Mouse (Mus musculus) heart, adult 2 months (tissue): ENCODE measurements at regions not wholly inside any gene's neighbourhood (a gene's known extent, or its start where the extent isn't known, plus 50 kb on each side); places are given as distances from the start of the nearest gene placed in this dataset.

Source experiments
- DNase-seq, 2 experiments: peaks; one replicate each; pipeline ENCODE4 v3.0.0; 2021
- H3K27ac ChIP-seq: fragments of 200-600 bp; 2 replicates; pipeline ENCODE4 v1.8.1; 2022
- H3K27me3 ChIP-seq: fragments of 200-500 bp; 2 replicates; pipeline ENCODE4 v1.6.1; 2012; ENCODE audit warnings: mild to moderate bottlenecking, low read length, inconsistent platforms, mixed read lengths; ENCODE audit not compliant: control insufficient read depth, insufficient read depth
- H3K36me3 ChIP-seq: fragments of 200-500 bp; 2 replicates; pipeline ENCODE4 v1.6.1; 2012; ENCODE audit warnings: low read length, inconsistent platforms; ENCODE audit not compliant: control insufficient read depth, insufficient read depth
- H3K4me1 ChIP-seq: fragments of 200-500 bp; 2 replicates; pipeline ENCODE4 v1.6.1; 2011; ENCODE audit warnings: low read length; ENCODE audit not compliant: control insufficient read depth, insufficient read depth
- H3K4me3 ChIP-seq: fragments of 200-600 bp; 2 replicates; pipeline ENCODE4 v1.8.1; 2022
- H3K79me2 ChIP-seq: fragments of 200-500 bp; replicated peaks from 2 replicates; pipeline ENCODE4 v1.6.1; 2012; ENCODE audit warnings: mild to moderate bottlenecking, inconsistent platforms, low read length, moderate library complexity, mixed read lengths; ENCODE audit not compliant: control insufficient read depth, insufficient read depth
- H3K9ac ChIP-seq: fragments of 200-500 bp; 2 replicates; pipeline ENCODE4 v1.6.1; 2012; ENCODE audit warnings: low read depth, mild to moderate bottlenecking, control low read depth, inconsistent platforms, low read length, mixed read lengths
- CTCF ChIP-seq: fragments of 200-600 bp; IDR thresholded peaks from 2 replicates; pipeline ENCODE4 v1.8.1; 2022; ENCODE audit warnings: antibody characterized with exemption, mild to moderate bottlenecking, moderate library complexity
- EP300 ChIP-seq: fragments of 200-500 bp; IDR thresholded peaks from 2 replicates; pipeline ENCODE4 v1.6.1; 2011; ENCODE audit warnings: low read depth, low read length, control low read depth; ENCODE audit not compliant: insufficient read depth
- POLR2A ChIP-seq: fragments of 200-500 bp; IDR thresholded peaks from 2 replicates; pipeline ENCODE4 v1.6.1; 2011; ENCODE audit warnings: mild to moderate bottlenecking, low read depth, low read length, control low read depth; ENCODE audit not compliant: insufficient read depth
- WGBS: fragments of 180-500 bp; shearing (Covaris S2); methylation state at CpG from one replicate; pipeline ENCODE4 v1.1.7; 2018; 5-methylcytosine and 5-hydroxymethylcytosine counted together
- intact Hi-C: fragments of 180-260 bp; cut with DNase I; formaldehyde crosslinking; loops from one replicate; pipeline ENCODE4 v1.15.1; 2025

- WGBS, result 54% methylated on average over 6 of the region's 6 CpGs
- intact Hi-C loops, result no loop called here
Observed at GRCm38 (mm10) chr15:27258984-27259853, 207.3 kb upstream of the Ank start.

DNA sequence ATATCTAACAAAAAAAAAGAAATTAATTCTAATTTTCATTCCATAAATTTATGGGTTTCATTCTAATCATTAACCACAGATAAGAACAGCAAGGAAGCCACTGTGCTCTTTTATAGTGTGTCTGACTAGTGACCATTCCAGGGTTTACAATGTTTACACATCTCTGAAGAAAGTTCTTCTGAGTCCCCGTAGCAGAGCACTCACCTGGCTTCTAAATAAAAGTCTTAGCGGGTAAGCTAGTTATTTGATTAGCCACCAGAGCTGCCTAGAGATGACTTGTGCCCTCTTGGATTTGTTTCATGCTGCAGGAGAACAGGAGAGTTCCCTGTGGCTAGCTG lies 206.7 kb upstream of the Ank start:
- no peaks in the 10 kb centered on the region for H3K36me3 ChIP-seq
- 78% methylated on average over 2 of the region's 2 CpGs for WGBS
- DNase-seq, result no peak
- no peak overlapping the region for H3K4me3 ChIP-seq
- no peak overlapping the region for H3K27ac ChIP-seq
- no peak for TF ChIP-seq EP300
- TF ChIP-seq POLR2A, result no peak
- no peak for TF ChIP-seq CTCF
- no peaks in the 10 kb centered on the region for H3K4me1 ChIP-seq
- intact Hi-C loops, result no loop called here
- no peak overlapping the region for H3K9ac ChIP-seq
- no peaks in the 10 kb centered on the region for H3K27me3 ChIP-seq
- H3K79me2 ChIP-seq, result no peaks in the 10 kb centered on the region

More at GRCm38 (mm10) chr15:27258984-27259853, 207.3 kb upstream of the Ank start:
- TF ChIP-seq POLR2A (no peak), EP300 (no peak), CTCF (no peak)
- Histone ChIP-seq H3K27ac (no peak overlapping the region), H3K36me3 (no peaks in the 10 kb centered on the region), H3K4me1 (no peaks in the 10 kb centered on the region), H3K79me2 (no peaks in the 10 kb centered on the region), H3K4me3 (no peak overlapping the region), H3K27me3 (no peaks in the 10 kb centered on the region), H3K9ac (no peak overlapping the region)
- no peak for DNase-seq

DNA sequence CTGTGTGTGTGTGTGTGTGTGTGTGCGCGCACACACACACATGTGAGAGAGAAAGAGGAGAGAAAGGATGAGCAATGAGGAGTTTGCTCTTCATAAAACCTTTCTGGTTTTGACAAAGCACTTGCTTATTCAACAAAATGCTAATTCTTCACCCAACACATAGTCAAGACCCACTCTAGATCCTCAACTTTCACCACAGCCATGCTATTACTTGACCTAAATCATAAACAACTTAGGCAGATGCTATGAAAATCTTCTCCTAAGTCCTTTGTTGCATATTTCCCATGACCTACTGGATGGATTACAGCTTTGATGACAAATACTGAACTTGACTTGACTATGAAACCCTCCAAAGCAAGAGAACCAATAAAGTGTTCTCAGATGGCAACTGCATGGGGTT lies 196.3 kb upstream of the Ank start:
- Histone ChIP-seq H3K4me1 (no peaks in the 10 kb centered on the region), H3K27me3 (no peaks in the 10 kb centered on the region), H3K36me3 (no peaks in the 10 kb centered on the region), H3K9ac (no peak overlapping the region), H3K27ac (no peak overlapping the region), H3K4me3 (no peak overlapping the region), H3K79me2 (no peaks in the 10 kb centered on the region)
- intact Hi-C loops, result no loop called here
- TF ChIP-seq CTCF, result no peak
- TF ChIP-seq EP300, result no peak
- no peak for TF ChIP-seq POLR2A
- WGBS, result 96% methylated on average over 2 of the region's 2 CpGs
- no peak for DNase-seq

GRCm38 (mm10) chr15:27282279-27282678 lies 184.2 kb upstream of the Ank start:
- TF ChIP-seq EP300 (no peak), CTCF (peak; percentile 35), POLR2A (no peak)
- Histone ChIP-seq H3K79me2 (no peaks in the 10 kb centered on the region), H3K27me3 (no peaks in the 10 kb centered on the region), H3K27ac (no peak overlapping the region), H3K4me3 (no peak overlapping the region), H3K36me3 (no peaks in the 10 kb centered on the region), H3K4me1 (no peaks in the 10 kb centered on the region), H3K9ac (no peak overlapping the region)
- intact Hi-C loops, result no loop called here
- no peak for DNase-seq
- 85% methylated on average over 1 of the region's 1 CpGs for WGBS

- 66% methylated on average over 4 of the region's 4 CpGs for WGBS
- no peak for TF ChIP-seq EP300
- TF ChIP-seq CTCF, result no peak
- no peak for TF ChIP-seq POLR2A
- no peaks in the 10 kb centered on the region for H3K27me3 ChIP-seq
- H3K4me1 ChIP-seq, result no peaks in the 10 kb centered on the region
- H3K36me3 ChIP-seq, result no peaks in the 10 kb centered on the region
- H3K4me3 ChIP-seq, result no peak overlapping the region
- no peak overlapping the region for H3K9ac ChIP-seq
- H3K79me2 ChIP-seq, result no peaks in the 10 kb centered on the region
- DNase-seq, result no peak
- intact Hi-C loops, result no loop called here
- no peak overlapping the region for H3K27ac ChIP-seq
Observed at GRCm38 (mm10) chr15:27303856-27304255, 162.6 kb upstream of the Ank start.

DNA sequence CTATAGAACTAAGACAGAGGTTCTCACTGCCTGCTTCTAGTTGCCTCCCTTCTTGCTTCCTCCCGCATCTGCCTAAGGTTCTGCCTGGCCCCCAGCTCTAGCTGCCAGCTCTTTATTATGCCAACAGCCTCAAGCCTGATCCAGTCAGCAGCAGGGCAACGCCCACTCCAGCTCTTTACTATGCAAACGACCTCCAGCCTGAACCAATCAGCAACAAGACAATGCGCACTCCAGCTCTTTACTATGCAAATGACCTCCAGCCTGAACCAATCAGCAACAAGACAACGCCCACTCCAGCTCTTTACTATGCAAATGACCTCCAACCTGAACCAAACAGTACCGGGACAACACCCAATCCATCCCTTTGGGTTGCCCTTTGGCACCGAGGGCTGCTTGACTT lies 162.2 kb upstream of the Ank start:
- intact Hi-C loops, result no loop called here
- H3K9ac ChIP-seq, result no peak overlapping the region
- H3K27me3 ChIP-seq, result no peaks in the 10 kb centered on the region
- no peak overlapping the region for H3K27ac ChIP-seq
- H3K36me3 ChIP-seq, result no peaks in the 10 kb centered on the region
- H3K4me1 ChIP-seq, result no peaks in the 10 kb centered on the region
- 66% methylated on average over 7 of the region's 7 CpGs for WGBS
- TF ChIP-seq EP300 (no peak), CTCF (no peak), POLR2A (no peak)
- H3K79me2 ChIP-seq, result no peaks in the 10 kb centered on the region
- no peak for DNase-seq
- H3K4me3 ChIP-seq, result no peak overlapping the region
